Mouse (Mus musculus) lung, postnatal 10 days (tissue): Measurements from ENCODE around the gene Bcor.

Experiments used
- DNase-seq: peaks from one replicate; pipeline ENCODE4 v3.0.0; 2021

Bcor gene

DNA sequence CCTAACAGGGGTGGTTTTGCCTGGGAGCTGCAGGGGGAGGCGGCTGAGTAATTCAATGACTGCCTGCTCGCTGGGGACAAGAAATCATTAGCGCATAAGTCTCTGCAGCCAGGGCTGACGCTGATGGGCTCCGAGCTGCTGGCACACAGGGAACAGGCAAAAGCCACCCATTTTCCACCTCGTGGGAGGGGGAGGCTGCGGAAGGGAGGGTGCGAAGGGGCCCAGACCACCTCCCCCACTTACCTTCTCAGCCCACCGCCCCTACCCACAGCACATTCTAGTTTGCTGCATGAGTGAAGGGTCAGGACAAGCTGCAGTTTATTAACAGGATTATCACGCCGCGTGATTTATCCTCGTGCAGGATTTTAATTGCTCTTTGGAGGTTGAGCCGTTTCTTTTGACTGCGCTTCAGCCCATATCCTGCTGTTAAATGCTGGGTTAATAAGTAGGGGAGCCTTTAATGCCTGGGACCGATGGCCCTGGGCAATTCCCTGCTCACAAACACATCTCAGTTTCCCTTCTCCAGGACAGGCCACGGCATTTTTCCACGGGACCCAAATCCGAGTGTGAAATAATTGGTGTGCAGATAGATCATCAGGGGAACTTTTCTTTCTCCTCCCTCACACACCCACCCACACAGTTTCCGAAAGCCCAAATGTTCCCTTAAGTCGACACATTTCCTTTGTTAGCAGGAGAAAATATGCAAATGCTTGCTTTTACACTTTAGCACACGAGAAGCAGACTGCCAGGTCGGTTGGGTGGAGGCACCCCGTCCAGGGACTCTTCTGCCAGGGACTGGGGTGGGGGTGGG lies 97.8 kb downstream of the Bcor start:
- no peak for DNase-seq

GRCm38 (mm10) chrX:12060848-12061247 lies 99.3 kb downstream of the Bcor start:
- DNase-seq, result no peak

- DNase-seq, result no peak
Measured at GRCm38 (mm10) chrX:12057210-12057609, 102.9 kb downstream of the Bcor start.

- DNase-seq, result peak; percentile 34
Measured at GRCm38 (mm10) chrX:12053315-12053914, 106.7 kb downstream of the Bcor start.

DNA sequence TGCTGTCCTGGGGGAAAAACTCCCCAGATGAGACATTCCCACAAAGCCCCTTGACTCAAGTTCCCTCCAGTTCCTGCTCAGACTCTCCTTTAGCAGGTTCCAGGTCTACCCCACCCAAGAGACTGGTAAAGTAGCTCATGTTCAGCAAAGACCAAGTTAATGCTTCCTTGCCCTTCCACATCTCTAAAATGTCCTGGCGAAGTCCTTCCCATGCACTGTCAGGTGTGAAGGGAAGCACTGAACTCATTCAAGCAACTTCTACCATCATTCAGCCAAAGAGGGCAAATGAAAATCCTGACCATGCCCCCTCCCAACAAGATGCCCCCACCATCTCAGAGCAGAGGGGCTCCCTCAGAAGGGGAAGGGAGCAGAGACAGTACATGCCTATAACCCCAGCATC lies 107.5 kb downstream of the Bcor start:
- DNase-seq, result no peak

DNA sequence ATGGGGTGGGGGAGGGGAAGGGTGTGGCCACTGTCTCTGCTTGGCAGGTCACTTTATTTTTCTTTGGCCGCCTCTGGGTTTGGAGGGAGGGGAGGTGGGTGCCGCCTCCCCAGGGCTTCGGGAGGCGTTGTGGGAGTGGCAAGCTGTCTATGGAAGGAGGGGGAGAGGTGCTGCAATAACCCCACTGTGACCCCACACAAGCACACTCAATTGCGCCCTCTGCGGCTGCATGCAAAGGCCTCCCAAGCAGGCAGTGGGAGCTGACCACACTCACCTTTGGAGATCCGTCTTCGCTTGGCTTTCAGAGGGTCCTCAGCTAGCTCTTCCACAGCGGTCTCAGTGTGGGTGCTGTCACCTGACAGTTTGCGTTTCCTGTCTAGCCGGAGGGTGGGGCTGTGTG lies 111.4 kb downstream of the Bcor start:
- peak; percentile 8 for DNase-seq

DNA sequence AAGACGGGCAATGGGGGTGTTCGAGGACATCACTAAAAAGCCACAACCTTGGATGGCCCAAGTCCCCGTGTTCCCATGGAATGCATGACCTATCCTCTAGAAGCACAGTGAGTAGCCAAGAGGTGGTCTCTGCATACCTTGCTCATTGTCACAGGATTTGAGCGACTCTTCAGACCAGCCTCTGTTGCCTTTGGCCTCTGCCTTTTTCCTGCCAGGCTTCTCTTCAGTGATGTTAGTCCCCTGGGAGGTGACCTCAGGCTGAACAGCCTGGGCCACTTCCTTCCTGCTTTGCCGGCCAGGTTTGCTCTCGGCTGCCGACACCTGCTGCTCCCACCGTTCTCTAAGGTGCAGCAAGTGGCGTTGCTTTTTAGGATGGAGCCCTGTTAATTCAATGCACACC lies 112.0 kb downstream of the Bcor start:
- DNase-seq, result no peak

DNA sequence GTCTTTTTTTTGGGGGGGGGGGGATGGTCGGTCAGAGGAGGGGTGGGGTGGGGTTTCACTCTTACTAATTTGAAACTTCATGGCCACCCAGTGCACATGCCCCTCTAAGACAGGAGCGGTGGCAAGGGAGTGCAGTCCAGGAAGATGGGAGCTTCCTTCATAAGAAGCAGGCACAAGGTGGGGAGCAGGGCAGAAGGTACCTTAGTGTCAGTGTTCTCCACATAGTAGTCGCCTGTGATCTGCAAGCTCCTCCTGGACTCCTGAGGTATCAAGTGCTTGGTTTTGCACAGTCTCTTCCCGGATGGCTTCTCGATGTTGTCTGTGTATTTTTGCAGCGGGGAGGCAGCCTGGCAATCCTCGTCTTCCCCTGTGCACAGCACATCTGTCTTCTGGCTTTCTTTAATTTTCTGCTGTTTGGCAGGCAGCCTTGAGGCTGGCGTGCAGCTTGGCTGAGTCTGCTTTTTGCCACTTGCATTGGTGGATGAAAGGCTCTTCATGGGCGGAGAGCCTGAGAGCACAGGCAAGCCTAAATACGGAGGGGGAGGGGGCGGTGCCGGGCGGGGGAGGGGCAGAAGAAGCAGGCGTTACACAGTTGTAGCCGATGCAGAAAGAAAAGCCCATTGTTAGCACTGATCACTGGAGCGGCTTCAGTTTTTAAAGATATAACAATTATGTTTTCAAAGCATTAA lies 112.8 kb downstream of the Bcor start:
- peak; percentile 18 for DNase-seq

DNA sequence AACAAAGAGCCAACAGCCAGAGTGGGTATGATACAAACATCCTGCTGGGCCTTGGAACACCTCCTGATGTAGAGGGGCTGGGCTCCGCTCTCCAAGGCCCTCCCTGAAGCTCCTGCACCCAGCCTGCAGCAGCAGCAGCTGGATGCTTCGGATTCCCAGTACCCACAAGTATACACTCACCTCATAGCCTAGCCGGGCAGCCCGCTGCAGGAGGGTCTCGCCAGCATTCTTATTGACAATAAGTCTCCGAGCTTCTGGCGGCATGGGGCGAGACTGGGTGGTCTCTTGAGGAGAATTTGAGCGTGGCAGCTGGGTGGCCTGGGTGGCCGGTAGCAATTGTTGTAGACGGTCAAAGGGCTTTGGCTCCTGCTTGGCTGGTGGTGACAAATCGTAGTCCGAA lies 113.5 kb downstream of the Bcor start:
- DNase-seq, result no peak

- no peak for DNase-seq
Measured at GRCm38 (mm10) chrX:12043352-12043751, 116.8 kb downstream of the Bcor start.

DNA sequence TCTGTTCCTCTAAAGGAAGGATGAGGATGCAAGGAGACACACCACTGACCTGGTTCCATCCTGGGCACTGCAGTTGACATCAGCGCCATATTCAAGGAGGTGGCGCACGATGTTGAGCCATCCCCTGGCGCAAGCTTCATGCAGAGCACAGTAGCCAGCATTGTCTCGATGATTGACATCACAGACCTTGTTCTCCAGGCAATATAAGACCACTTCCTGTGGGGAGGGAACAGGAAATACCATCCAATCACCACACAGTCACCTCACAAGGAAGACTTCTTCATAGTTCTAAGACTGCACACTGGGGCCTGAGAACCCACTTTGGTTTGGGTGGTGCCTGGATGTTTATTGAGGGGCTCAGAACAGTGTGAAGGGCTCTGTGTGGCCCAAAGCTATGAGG lies 118.7 kb downstream of the Bcor start:
- DNase-seq, result no peak

DNA sequence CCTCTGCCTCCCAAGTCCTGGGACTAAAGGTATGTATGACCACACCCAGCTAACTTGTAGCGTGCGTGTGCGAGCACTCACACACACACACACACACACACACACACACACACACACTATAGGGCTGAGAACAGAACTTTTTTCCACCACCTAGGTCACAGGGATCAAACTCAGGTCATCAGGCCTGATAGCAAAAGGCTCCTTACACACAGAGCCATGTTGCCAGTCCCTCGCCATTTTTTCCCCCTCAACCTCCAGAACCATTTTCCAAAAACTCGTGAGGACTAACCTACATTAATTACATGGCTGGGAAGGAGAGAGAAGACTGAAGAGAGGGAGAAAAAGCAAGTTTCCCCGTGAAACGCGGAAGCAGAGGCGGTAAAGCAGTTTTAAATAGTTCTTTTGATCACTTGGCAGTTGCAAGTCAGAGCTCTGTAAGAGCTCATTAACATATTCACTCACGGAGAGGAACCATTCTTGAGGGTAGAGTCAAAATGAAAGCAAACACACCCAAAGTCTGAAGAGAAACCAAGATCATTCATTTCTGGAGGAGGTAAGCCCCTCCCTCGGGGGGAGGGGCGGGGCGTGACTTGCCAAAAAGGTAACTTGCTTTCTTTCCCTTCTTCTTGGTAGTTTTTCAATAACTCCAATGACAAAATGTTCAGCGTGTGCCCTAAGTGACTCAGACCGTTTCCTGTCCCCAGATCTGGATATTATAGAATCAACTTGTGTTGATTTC lies 145.3 kb downstream of the Bcor start:
- no peak for DNase-seq

- no peak for DNase-seq
Measured at GRCm38 (mm10) chrX:12010660-12011059, 149.5 kb downstream of the Bcor start.

- no peak for DNase-seq
Measured at GRCm38 (mm10) chrX:12009046-12009445, 151.1 kb downstream of the Bcor start.

GRCm38 (mm10) chrX:12007832-12008540 lies 152.2 kb downstream of the Bcor start:
- DNase-seq, result no peak

GRCm38 (mm10) chrX:12006882-12007753 lies 153.0 kb downstream of the Bcor start:
- DNase-seq, result peak; percentile 73

DNA sequence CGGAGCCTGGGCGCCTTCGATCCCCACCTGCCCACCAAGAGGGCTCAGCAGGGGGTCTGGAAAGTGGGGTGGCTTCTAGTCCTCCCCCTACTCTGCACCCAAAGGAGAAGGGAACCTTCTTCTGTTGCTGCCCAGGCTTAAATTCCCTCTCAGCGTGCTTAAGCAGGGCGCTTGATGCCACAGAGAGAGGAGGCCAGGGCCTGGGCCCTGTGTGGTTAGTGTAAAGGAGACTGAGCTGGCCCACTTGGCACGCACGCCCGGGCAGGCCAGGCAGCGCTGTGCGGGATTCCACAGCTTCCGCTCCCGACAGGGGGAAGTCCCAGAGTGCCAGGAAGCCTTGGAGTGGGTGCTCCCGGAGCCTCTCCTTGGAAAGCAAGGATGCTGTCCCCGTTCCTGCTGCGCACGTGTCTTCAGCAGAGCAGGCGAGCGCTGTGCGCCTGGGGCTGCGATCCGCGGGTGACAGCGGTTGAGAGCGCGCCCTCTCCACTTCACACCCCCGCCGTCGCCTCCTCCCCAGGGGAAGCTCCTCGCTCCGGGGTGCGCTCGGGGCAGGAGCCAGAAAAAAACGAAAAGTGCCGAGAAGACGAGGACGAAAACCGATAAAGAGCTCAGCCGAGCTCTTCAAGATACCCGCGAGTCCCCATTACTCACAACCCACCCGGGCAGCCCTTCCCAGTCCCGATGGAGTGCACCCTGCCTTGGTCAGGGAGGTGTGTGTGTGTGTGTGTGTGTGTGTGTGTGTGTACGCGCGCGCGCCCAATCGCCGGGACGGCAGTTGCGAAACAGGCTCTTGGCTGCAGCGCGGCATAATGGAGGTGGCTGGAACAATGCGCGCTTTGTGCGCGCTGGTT lies 153.9 kb downstream of the Bcor start:
- peak; percentile 81 for DNase-seq

- DNase-seq, result peak; percentile 64
Measured at GRCm38 (mm10) chrX:12005181-12006030, 154.7 kb downstream of the Bcor start.

- DNase-seq, result peak; percentile 57
Measured at GRCm38 (mm10) chrX:12004416-12004815, 155.7 kb downstream of the Bcor start.

GRCm38 (mm10) chrX:12003947-12004346 lies 156.2 kb downstream of the Bcor start:
- peak; percentile 16 for DNase-seq
